Mouse (Mus musculus): ENCODE data around the gene Tert.

GRCm38 (mm10) chr13:73592546-73592945 lies 34.2 kb upstream of the Tert start:
- TF ChIP-seq SRF (IDR thresholded peaks at IDR 0.05; ENCODE audit: control insufficient read depth, insufficient read length, low read depth) (no peak), CEBPB (IDR thresholded peaks at IDR 0.05; ENCODE audit: insufficient read depth, poor library complexity, severe bottlenecking) (no peak), POLR2AphosphoS2 (IDR thresholded peaks at IDR 0.05; ENCODE audit: insufficient read length, low read depth) (no peak)
